Mouse (Mus musculus): Measurements from ENCODE around the gene Rasd1.
"Not testable (repeated sequence)": the region's sequence is repeated elsewhere in the genome, so short reads cannot be mapped to it uniquely, and the experiment has no call there.

Gene Rasd1

DNA sequence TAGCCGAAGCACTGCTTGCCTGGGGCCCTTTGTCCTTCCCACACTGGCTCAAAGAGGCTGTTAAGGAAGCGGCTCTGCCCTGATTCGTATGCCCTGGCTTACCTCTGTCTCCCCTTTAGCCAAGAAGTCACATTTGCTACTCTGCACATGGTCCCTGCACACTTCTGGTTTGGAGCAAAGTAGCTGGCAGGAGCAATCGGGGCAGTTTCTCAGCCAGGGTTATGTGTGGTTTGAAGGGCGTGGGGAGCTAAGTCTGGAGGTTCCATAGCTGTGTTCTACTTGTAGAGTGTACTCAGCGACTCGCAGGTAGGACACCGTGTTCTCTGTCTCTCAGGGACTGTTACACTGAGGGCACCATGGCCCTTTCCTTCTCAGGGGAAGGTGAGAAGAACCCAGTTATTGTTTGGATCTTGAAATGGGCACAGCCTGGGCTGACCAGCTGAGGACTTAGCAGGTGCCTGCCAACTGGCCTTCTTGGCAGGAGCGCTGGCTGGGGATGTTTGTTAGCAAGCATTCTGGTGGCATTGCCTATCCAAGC, 3.3 kb downstream of the Rasd1 start:
- DNase-seq (ENCODE audit: inconsistent age in 2 of 2, low spot score in 1 of 2), result peak in 1 of 2 experiments; percentile 60

- DNase-seq (ENCODE audit: inconsistent age in 2 of 2, low spot score in 1 of 2), result peak in 1 of 2 experiments; percentile 35
Measured at GRCm38 (mm10) chr11:59960476-59961337, 4.0 kb downstream of the Rasd1 start.

DNA sequence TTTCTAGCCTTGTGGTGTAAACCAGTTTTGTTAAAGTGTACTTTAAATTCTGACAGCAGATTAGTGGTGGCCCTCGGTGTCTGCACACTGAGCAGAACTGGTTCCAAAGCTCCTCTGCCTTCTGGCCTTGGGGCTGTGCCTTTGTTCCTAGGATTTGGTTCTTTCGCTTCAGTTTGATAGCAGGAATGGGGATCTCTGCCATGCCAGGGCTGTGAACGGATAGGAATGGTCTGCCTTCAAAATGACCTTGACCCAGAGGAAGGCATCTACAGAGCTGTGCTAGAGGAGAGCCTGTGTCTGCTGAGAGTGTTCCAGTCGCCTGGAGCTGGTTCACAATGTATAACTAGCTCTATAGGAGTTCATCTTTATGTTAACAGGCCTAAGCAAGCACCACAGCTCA, 5.3 kb downstream of the Rasd1 start:
- peak; percentile 58 to 77 for DNase-seq (ENCODE audit: inconsistent age in 2 of 2, low spot score in 1 of 2)

- peak in 1 of 2 experiments; percentile 31 for DNase-seq (ENCODE audit: inconsistent age in 2 of 2, low spot score in 1 of 2)
Measured at GRCm38 (mm10) chr11:59956749-59957148, 8.0 kb downstream of the Rasd1 start.

- DNase-seq (ENCODE audit: inconsistent age in 2 of 2, low spot score in 1 of 2), result no peak
Measured at GRCm38 (mm10) chr11:59952892-59953291, 11.9 kb downstream of the Rasd1 start.

DNA sequence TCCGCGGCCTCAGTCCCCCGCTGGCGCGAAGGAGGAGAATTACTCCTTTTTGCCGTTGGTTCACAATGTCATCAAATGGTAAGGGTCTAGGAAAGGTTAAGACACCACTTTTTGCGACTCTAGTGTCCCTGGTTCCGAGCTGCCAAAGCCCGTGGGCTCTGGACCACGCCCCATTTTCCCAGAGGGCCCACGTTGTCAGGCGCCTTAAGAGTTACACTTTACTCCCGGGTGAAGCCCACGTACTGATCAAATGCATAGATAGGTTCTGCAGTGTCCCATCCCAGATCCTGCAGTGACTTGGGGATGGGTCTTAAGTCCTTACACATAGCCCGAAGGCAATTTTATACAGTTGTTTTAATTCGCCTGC, 16.4 kb downstream of the Rasd1 start:
- DNase-seq (ENCODE audit: inconsistent age in 2 of 2, low spot score in 1 of 2), result no peak

DNA sequence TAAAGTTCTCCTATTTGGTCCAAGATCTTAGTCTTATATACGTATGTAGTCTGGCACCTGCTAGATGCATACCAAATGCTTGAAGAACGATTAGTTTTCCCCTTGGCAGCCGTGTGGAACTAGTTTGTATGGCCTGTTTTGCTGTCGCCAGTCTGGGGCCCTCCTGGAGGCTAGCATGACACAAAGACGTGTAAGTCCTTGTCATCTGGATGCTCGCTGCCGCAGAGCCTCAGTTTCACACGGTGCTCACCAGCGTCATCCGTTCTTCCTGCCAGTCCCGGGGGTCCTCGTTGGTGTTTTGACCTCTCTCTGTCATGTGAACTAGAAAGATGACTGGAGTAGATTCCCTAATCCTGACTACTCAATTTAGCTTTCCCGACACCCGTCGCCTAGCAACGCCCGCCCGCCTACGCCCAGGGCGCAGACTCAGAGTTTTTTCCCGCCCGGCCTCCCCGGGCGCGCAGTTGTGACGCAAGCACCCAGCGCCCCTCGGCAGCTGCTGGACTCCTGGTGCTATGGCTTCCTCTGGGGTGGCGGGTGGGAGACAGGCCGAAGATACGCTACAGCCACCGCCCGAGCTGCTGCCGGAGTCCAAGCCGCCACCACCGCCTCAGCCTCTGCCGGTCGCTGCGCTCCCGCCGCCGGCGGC, 16.9 kb downstream of the Rasd1 start, which contains the start of gene Med9:
Gene Med9, plus strand, starts transcription at position 455 of the 649 bp plus-strand sequence.
- DNase-seq (ENCODE audit: inconsistent age in 2 of 2, low spot score in 1 of 2), result peak; percentile 96 to 98

DNA sequence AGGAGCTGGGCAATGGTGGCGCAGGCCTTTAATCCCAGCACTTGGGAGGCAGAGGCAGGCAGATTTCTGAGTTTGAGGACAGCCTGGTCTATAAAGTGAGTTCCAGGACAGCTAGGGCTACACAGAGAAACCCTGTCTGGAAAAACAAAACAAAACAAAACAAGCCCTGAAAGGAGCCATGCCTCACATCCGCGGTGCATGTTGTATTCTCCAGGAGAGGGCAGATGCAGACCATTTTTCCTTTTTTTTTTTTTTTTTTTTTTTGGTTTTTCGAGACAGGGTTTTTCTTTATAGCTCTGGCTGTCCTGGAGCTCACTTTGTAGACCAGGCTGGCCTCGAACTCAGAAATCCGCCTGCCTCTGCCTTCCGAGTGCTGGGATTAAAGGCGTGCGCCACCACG, 19.9 kb downstream of the Rasd1 start:
- not testable (repeated sequence) for DNase-seq (ENCODE audit: inconsistent age in 2 of 2, low spot score in 1 of 2)

GRCm38 (mm10) chr11:59941391-59941790, 23.4 kb downstream of the Rasd1 start:
- DNase-seq (ENCODE audit: inconsistent age in 2 of 2, low spot score in 1 of 2), result peak; percentile 87 to 96

GRCm38 (mm10) chr11:59940645-59941044, 24.1 kb downstream of the Rasd1 start:
- peak in 1 of 2 experiments; percentile 44 for DNase-seq (ENCODE audit: inconsistent age in 2 of 2, low spot score in 1 of 2)

- peak in 1 of 2 experiments; percentile 60 for DNase-seq (ENCODE audit: inconsistent age in 2 of 2, low spot score in 1 of 2)
Measured at GRCm38 (mm10) chr11:59939821-59940220, 24.9 kb downstream of the Rasd1 start.

GRCm38 (mm10) chr11:59937615-59938014, 27.1 kb downstream of the Rasd1 start:
- DNase-seq (ENCODE audit: inconsistent age in 2 of 2, low spot score in 1 of 2), result peak; percentile 69 to 89

DNA sequence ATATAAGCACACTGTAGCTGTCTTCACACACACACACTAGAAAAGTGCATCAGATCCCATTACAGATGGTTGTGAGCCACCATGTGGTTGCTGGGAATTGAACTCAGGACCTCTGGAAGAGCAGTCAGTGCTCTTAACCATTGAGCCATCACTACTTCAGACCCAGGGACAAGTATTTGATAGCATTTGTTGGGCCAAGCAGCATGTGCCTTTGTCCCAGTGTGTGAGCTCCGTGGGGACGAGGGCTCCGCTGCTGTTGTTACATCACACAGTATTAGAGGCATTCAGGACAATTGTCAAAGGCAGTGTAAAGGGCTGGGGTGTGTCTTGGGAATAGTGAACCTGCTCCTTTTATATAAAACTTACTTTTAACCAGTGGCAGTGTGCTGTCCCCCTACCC, 27.7 kb downstream of the Rasd1 start:
- DNase-seq (ENCODE audit: inconsistent age in 2 of 2, low spot score in 1 of 2), result peak in 1 of 2 experiments; percentile 84

DNA sequence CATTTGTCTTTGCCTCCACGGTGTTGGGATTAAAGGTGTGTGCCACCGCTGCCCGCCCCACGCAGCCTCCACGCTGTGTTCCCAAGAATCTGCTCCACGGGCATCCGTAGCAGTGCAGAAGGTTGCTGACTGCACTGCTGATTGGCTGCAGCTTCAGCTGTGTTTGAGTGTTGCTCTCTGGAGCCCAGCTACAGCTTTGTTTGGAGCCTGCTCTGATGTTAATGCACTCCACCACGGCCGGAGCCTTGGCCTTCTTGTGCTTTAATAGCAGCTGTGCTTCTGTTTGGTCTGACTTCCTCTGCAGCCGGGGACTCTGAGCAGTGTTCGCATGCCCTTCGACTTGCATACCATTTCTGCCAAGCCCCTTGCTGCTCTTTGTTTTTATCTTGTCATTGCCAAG, 30.8 kb downstream of the Rasd1 start:
- peak in 1 of 2 experiments; percentile 72 for DNase-seq (ENCODE audit: inconsistent age in 2 of 2, low spot score in 1 of 2)

GRCm38 (mm10) chr11:59932560-59933337, 32.0 kb downstream of the Rasd1 start:
- DNase-seq (ENCODE audit: inconsistent age in 2 of 2, low spot score in 1 of 2), result peak in 1 of 2 experiments; percentile 35

DNA sequence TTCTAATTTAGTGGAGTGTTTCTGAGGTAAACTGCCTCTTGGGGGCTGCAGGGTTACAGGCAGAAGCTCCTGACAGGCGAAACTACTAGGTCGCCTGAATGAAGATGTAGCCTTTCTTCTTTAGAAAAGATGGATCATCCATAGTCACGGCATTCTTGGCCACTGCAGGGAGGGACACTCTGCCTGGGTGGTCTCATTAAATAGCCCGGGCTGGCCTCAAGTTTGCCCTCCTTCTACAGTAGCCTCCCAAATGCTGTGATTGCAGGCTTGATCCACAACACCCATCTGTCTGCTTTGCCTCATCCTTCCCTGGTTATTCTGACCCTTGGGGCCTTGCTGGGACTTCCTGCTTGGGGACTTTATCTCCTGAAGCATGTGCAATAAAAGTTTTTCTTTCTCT, 34.7 kb downstream of the Rasd1 start:
- no peak for DNase-seq (ENCODE audit: inconsistent age in 2 of 2, low spot score in 1 of 2)

- DNase-seq (ENCODE audit: inconsistent age in 2 of 2, low spot score in 1 of 2), result peak in 1 of 2 experiments; percentile 23
Measured at GRCm38 (mm10) chr11:59921265-59921664, 43.5 kb downstream of the Rasd1 start.

DNA sequence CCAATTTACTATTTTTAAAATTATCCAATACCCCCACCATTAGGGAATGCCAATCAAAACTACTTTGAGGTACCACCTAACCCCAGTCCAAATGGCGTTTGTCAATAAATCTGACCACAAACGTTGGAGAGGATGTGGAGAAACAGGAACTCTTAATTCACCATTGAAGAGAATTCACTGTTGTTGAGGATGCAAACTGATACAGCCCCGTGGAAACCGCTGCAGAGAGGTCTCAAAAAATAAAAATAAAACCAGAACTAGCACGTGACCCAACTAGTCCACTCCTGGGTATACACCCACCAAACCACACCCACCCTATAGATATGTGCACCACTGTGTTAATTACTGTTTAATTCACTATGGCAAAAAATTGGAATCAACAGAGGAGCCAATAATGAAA, 44.4 kb downstream of the Rasd1 start:
- no peak for DNase-seq (ENCODE audit: inconsistent age in 2 of 2, low spot score in 1 of 2)

DNA sequence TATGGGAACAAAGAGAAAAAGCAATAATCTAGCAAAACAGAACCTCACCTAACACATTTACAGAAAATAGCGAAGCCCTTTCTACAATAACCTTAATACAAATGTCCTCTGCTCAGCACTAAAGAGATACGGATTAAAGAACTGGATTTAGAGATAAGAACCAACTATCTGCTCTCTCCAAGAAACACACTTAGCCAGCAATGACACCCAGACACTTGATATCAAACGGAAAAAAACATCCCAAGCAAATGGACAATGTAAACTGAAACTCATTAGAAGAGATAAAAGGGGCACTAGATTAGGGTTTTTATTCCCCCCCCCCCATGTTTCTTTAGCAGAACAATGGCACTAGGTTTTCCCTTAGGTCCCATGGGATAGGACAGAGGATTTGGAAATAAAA, 45.3 kb downstream of the Rasd1 start:
- no peak for DNase-seq (ENCODE audit: inconsistent age in 2 of 2, low spot score in 1 of 2)

DNA sequence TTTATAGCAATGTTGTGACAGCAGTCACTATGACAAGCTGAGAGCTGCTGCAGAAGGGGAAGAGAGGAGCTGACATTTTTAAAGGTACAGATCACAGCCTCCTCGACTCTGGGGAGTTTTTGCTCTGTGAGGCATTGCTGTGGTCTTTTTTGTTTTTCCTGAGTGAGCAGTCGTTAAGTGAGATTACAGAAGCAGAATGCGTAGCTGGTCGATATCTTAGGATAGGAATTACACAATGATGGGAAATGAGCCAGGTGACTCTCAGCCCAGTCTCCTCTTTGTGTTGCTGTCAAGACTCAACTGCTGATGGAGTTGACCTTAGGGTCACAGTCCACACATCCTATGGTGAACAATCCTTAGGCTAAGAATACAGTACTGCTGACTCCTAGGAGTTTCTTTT, 46.7 kb downstream of the Rasd1 start:
- DNase-seq (ENCODE audit: inconsistent age in 2 of 2, low spot score in 1 of 2), result peak in 1 of 2 experiments; percentile 67

GRCm38 (mm10) chr11:59913702-59914101, 51.0 kb downstream of the Rasd1 start:
- peak in 1 of 2 experiments; percentile 62 for DNase-seq (ENCODE audit: inconsistent age in 2 of 2, low spot score in 1 of 2)
